Mouse (Mus musculus) brain, adult 2 months (tissue): Measurements from ENCODE around the gene Arfgap1.

Experiments
- DNase-seq: peaks from one replicate; pipeline ENCODE4 v3.0.0; 2011; ENCODE audit warnings: low read depth, low spot score

The Arfgap1 gene

GRCm38 (mm10) chr2:180967010-180967763 lies at the start of gene Arfgap1:
TSS of gene Arfgap1 (plus strand) at chr2:180967225.
- DNase-seq, result peak; percentile 98

GRCm38 (mm10) chr2:180919913-180920809 lies 46.9 kb upstream of the Arfgap1 start:
- DNase-seq, result no peak

- peak; percentile 97 for DNase-seq
Observed at GRCm38 (mm10) chr2:180920810-180921400, 46.1 kb upstream of the Arfgap1 start, which contains the start of gene Ythdf1. TSS of gene Ythdf1 (minus strand) at chr2:180920949.

- no peak for DNase-seq
Observed at GRCm38 (mm10) chr2:180922739-180923138, 44.3 kb upstream of the Arfgap1 start.

GRCm38 (mm10) chr2:180925176-180925575 lies 41.8 kb upstream of the Arfgap1 start:
- peak; percentile 80 for DNase-seq

GRCm38 (mm10) chr2:180928723-180929122 lies 38.3 kb upstream of the Arfgap1 start, which contains the start of gene Birc7:
TSS of gene Birc7 (plus strand) at chr2:180929023.
- DNase-seq, result no peak

GRCm38 (mm10) chr2:180932418-180932817 lies 34.6 kb upstream of the Arfgap1 start:
- peak; percentile 18 for DNase-seq

- DNase-seq, result no peak
Observed at GRCm38 (mm10) chr2:180940187-180940586, 26.8 kb upstream of the Arfgap1 start.

- peak; percentile 64 for DNase-seq
Observed at GRCm38 (mm10) chr2:180941869-180942268, 25.2 kb upstream of the Arfgap1 start.

- no peak for DNase-seq
Observed at GRCm38 (mm10) chr2:180949947-180950346, 17.1 kb upstream of the Arfgap1 start.

GRCm38 (mm10) chr2:180952731-180953171 lies 14.3 kb upstream of the Arfgap1 start:
- DNase-seq, result no peak

GRCm38 (mm10) chr2:180953638-180954037 lies 13.4 kb upstream of the Arfgap1 start:
- no peak for DNase-seq

- DNase-seq, result peak; percentile 82
Observed at GRCm38 (mm10) chr2:180954061-180955047, 12.7 kb upstream of the Arfgap1 start, which contains the start of gene Nkain4. TSS of gene Nkain4 (minus strand) at chr2:180954699.

GRCm38 (mm10) chr2:180959605-180960004 lies 7.4 kb upstream of the Arfgap1 start:
- no peak for DNase-seq

GRCm38 (mm10) chr2:180960187-180960586 lies 6.8 kb upstream of the Arfgap1 start:
- DNase-seq, result no peak

- no peak for DNase-seq
Observed at GRCm38 (mm10) chr2:180962616-180963308, 4.3 kb upstream of the Arfgap1 start.

- DNase-seq, result peak; percentile 82
Observed at GRCm38 (mm10) chr2:180963956-180964355, 3.1 kb upstream of the Arfgap1 start.

- peak; percentile 88 for DNase-seq
Observed at GRCm38 (mm10) chr2:180966092-180966882, 738 bp upstream of the Arfgap1 start.

- DNase-seq, result no peak
Observed at GRCm38 (mm10) chr2:180981133-180981532, 14.1 kb downstream of the Arfgap1 start.
